Comparison of ENCODE assay signal across 9 mouse cellular contexts in genomic region chr5:32416881-32417280, GRCm38 (mm10). TPM values are rescaled to one million over a fixed set of nuclear protein-coding genes. Genes with fewer than 3 reads are reported as not detected.
DNase-seq lines count a peak whose midpoint lies in the region; ATAC-seq and TF ChIP-seq lines count a peak whose summit lies in the region.
"Had no signal": no experiment of that assay in that cellular context is flagged by ENCODE, and none has a peak within 500 bp of the region (broad histone marks: within the 10 kb centered on the region; RNA-seq: fewer than 3 reads in every experiment).

No protein-coding gene starts in this region.

- H3K9ac ChIP-seq in heart, embryonic 15.5 days: no peak overlapping the region
- no peak overlapping the region for H3K9ac ChIP-seq in lung, embryonic 14.5 days
- H3K9ac ChIP-seq in midbrain, embryonic 11.5 days (ENCODE audit: low read length): no peak overlapping the region
- H3K9ac ChIP-seq: hindbrain, embryonic 12.5 days had no signal

- peak overlapping the region; percentile 17; the same call in 1 of the 2 replicates for H3K4me2 ChIP-seq in heart, embryonic 15.5 days
- H3K4me2 ChIP-seq in lung, embryonic 14.5 days: no peak overlapping the region
- H3K4me2 ChIP-seq in midbrain, embryonic 11.5 days: no peak overlapping the region
- H3K4me2 ChIP-seq: hindbrain, embryonic 12.5 days had no signal

- 8% methylated on average over 4 of the region's 4 CpGs for WGBS in heart, embryonic 15.5 days
- WGBS in lung, embryonic 14.5 days: 17% methylated on average over 4 of the region's 4 CpGs
- WGBS in midbrain, embryonic 11.5 days: 70% methylated on average over 4 of the region's 4 CpGs

- H3K36me3 ChIP-seq in heart, embryonic 15.5 days: no peaks in the 10 kb centered on the region
- H3K36me3 ChIP-seq in lung, embryonic 14.5 days (ENCODE audit: insufficient read depth): no peaks in the 10 kb centered on the region
- H3K36me3 ChIP-seq in midbrain, embryonic 11.5 days (ENCODE audit: control insufficient read depth, insufficient read depth, low read length): no peaks in the 10 kb centered on the region
- H3K36me3 ChIP-seq: hindbrain, embryonic 12.5 days had no signal

- H3K4me3 ChIP-seq in cortical plate, adult 2 months (ENCODE audit: insufficient read depth, low read length): no peak overlapping the region
- no peak overlapping the region for H3K4me3 ChIP-seq in heart, embryonic 15.5 days
- no peak overlapping the region for H3K4me3 ChIP-seq in lung, embryonic 14.5 days (ENCODE audit: low read depth, low read length)
- H3K4me3 ChIP-seq in midbrain, embryonic 11.5 days (ENCODE audit: low read depth, low read length): no peak overlapping the region
- H3K4me3 ChIP-seq: hindbrain, embryonic 12.5 days had no signal

- H3K27ac ChIP-seq in cortical plate, adult 2 months (ENCODE audit: insufficient read depth, low read length): 0 out of 2 replicates have a peak overlapping the region, but pooled peaks have one; percentile 25
- peak overlapping the region; percentile 91 for H3K27ac ChIP-seq in heart, embryonic 15.5 days
- H3K27ac ChIP-seq in lung, embryonic 14.5 days (ENCODE audit: low read depth): peak overlapping the region; percentile 44; the same call in 1 of the 2 replicates
- no peak overlapping the region for H3K27ac ChIP-seq in midbrain, embryonic 11.5 days (ENCODE audit: low read depth, low read length)
- H3K27ac ChIP-seq: hindbrain, embryonic 12.5 days had no signal

- peak; percentile 88 for ATAC-seq in heart, embryonic 15.5 days (replicated peaks; ENCODE audit: insufficient number of reproducible peaks, insufficient read depth, low FRiP score, low read depth)
- 0 out of 2 replicates have a peak, but pooled peaks have one; percentile 38 for ATAC-seq in lung, embryonic 14.5 days (ENCODE audit: insufficient read depth)
- ATAC-seq in midbrain, embryonic 11.5 days (ENCODE audit: low FRiP score): no peak

- peaks cover 4% of the 10 kb centered on the region for H3K4me1 ChIP-seq in cortical plate, adult 2 months (ENCODE audit: control insufficient read depth, insufficient read depth, low read length)
- H3K4me1 ChIP-seq in heart, embryonic 15.5 days (replicated peaks): peaks cover 49% of the 10 kb centered on the region
- peaks cover 15% of the 10 kb centered on the region for H3K4me1 ChIP-seq in lung, embryonic 14.5 days (ENCODE audit: insufficient read depth)
- H3K4me1 ChIP-seq in midbrain, embryonic 11.5 days (ENCODE audit: control insufficient read depth, insufficient read depth, low read length): no peaks in the 10 kb centered on the region

- peak; percentile 39 for DNase-seq in embryo, embryonic 10 days (ENCODE audit: low spot score)
- no peak for DNase-seq in embryo, embryonic 9.5 days (ENCODE audit: extremely low spot score)
- peak; percentile 74 for DNase-seq in lung, embryonic 14.5 days
- DNase-seq in frontal cortex, adult 2 months (ENCODE audit: extremely low spot score in 1 of 2, low spot score in 1 of 2): no peak
- no peak for DNase-seq in midbrain, embryonic 11.5 days (ENCODE audit: low spot score, missing footprints)
- no peak for DNase-seq in urinary bladder, postnatal 25 days (ENCODE audit: low spot score)

- TF ChIP-seq POLR2A in cortical plate, adult 2 months (IDR thresholded peaks at IDR 0.05; ENCODE audit: extremely low read depth, insufficient read depth, low read length): no peak

- H3K9me3 ChIP-seq in heart, embryonic 15.5 days (replicated peaks): no peaks in the 10 kb centered on the region
- H3K9me3 ChIP-seq in lung, embryonic 14.5 days (ENCODE audit: low read depth, low read length): no peaks in the 10 kb centered on the region
- H3K9me3 ChIP-seq in midbrain, embryonic 11.5 days (ENCODE audit: control insufficient read depth, low read length): no peaks in the 10 kb centered on the region
- H3K9me3 ChIP-seq: hindbrain, embryonic 12.5 days had no signal

- no peak for TF ChIP-seq CTCF in cortical plate, adult 2 months (IDR thresholded peaks at IDR 0.05; ENCODE audit: extremely low read depth, insufficient read depth, low read length)
- TF ChIP-seq CTCF in lung, embryonic 14.5 days (IDR thresholded peaks at IDR 0.05; ENCODE audit: low read depth): no peak

- no peaks in the 10 kb centered on the region for H3K27me3 ChIP-seq in heart, embryonic 15.5 days
- no peaks in the 10 kb centered on the region for H3K27me3 ChIP-seq in lung, embryonic 14.5 days (ENCODE audit: insufficient read depth, low read length)
- no peaks in the 10 kb centered on the region for H3K27me3 ChIP-seq in midbrain, embryonic 11.5 days (ENCODE audit: control insufficient read depth, insufficient read depth, low read length)
- H3K27me3 ChIP-seq: hindbrain, embryonic 12.5 days had no signal

RNA-seq across cellular contexts. Expression of gene Ppp1cb, which starts 41.8 kb away (rescaled TPM):
- 241 and 252 TPM in 2 replicates for polyA plus RNA-seq in cortical plate, adult 2 months (2012; rRNA removed)
- 212 and 253 TPM in 2 replicates for polyA plus RNA-seq in heart, embryonic 15.5 days (2015; fragmentation: Nextera tagmentation; extraction: Ambion mirVana)
- polyA plus RNA-seq in lung, embryonic 14.5 days (2014; fragmentation: Nextera tagmentation; extraction: Ambion mirVana): 201 and 215 TPM in 2 replicates
- polyA plus RNA-seq in frontal cortex, adult 2 months (2012; rRNA removed): 254 and 257 TPM in 2 replicates
- 247 and 272 TPM in 2 replicates for polyA plus RNA-seq in midbrain, embryonic 11.5 days (2014; fragmentation: Nextera tagmentation; extraction: Ambion mirVana)

Comparison
In these comparisons a context has a peak if more than half of its experiments do, and no peak if none do; other contexts are left out.
1. DNase-seq: peak in embryo, embryonic 10 days (single experiment) and lung, embryonic 14.5 days (single experiment); none in embryo, embryonic 9.5 days (single experiment), frontal cortex, adult 2 months (0 of 2), midbrain, embryonic 11.5 days (single experiment) and urinary bladder, postnatal 25 days (single experiment).